Mouse (Mus musculus) hindbrain, embryonic 11.5 days (tissue): Measurements from ENCODE around the gene Ttc21b. TPM values are rescaled to one million over a fixed set of nuclear protein-coding genes. Genes with fewer than 3 reads are reported as not detected.

ENCODE experiments used
- ATAC-seq: fragments of 200-750 bp; cut with Nextera tagmentation; 2 replicates; pipeline ENCODE4 v1.8.0; 2017; ENCODE audit warnings: mild to moderate bottlenecking, moderate TSS enrichment, moderate library complexity; ENCODE audit not compliant: low FRiP score
- DNase-seq: peaks from one replicate; pipeline ENCODE4 v3.0.0-alpha.2; 2015; ENCODE audit warnings: low spot score
- H3K27ac ChIP-seq: fragments of 300-500 bp; sonication (generic); 2 replicates; pipeline ENCODE4 v1.5.1; 2014; ENCODE audit warnings: mild to moderate bottlenecking, low read depth, low read length
- H3K27me3 ChIP-seq: fragments of 300-500 bp; sonication (generic); 2 replicates; pipeline ENCODE4 v1.6.1; 2014; ENCODE audit warnings: mild to moderate bottlenecking, low read length, moderate library complexity, mixed read lengths; ENCODE audit not compliant: control insufficient read depth, insufficient read depth
- H3K36me3 ChIP-seq: fragments of 300-500 bp; sonication (generic); 2 replicates; pipeline ENCODE4 v1.6.1; 2014; ENCODE audit warnings: mild to moderate bottlenecking, low read length, moderate library complexity, mixed read lengths; ENCODE audit not compliant: control insufficient read depth, insufficient read depth
- H3K4me1 ChIP-seq: fragments of 300-500 bp; sonication (generic); replicated peaks from 2 replicates; pipeline ENCODE4 v1.6.1; 2014; ENCODE audit warnings: low read length, mixed read lengths; ENCODE audit not compliant: control insufficient read depth, insufficient read depth
- H3K4me2 ChIP-seq: fragments of 300-500 bp; sonication (generic); replicated peaks from 2 replicates; pipeline ENCODE4 v1.6.1; 2014; ENCODE audit warnings: mild to moderate bottlenecking, low read depth, low read length
- H3K4me3 ChIP-seq: fragments of 300-500 bp; sonication (generic); 2 replicates; pipeline ENCODE4 v1.5.1; 2014; ENCODE audit warnings: low read depth, low read length
- H3K9ac ChIP-seq: fragments of 300-500 bp; sonication (generic); 2 replicates; pipeline ENCODE4 v1.6.1; 2014; ENCODE audit warnings: low read depth, low read length
- H3K9me3 ChIP-seq: fragments of 300-500 bp; sonication (generic); 2 replicates; pipeline ENCODE4 v1.6.1; 2016; ENCODE audit warnings: low read length; ENCODE audit not compliant: control insufficient read depth
- WGBS: fragments of 180-500 bp; shearing (Covaris S2); extraction: QIAGEN DNeasy Blood & Tissue Kit; methylation state at CpG from one replicate; pipeline ENCODE4 v1.1.7; 2014; 5-methylcytosine and 5-hydroxymethylcytosine counted together
- polyA plus RNA-seq: library from polyadenylated mRNA; unstranded; fragments of >200 nt; fragmentation: Nextera tagmentation; extraction: Ambion mirVana; gene quantifications from 2 replicates; pipeline ENCODE4 v1.2.1, GENCODE M21; 2014

Ttc21b gene
- polyA plus RNA-seq, 1 experiment from 2014 or later, result 17.4 TPM

DNA sequence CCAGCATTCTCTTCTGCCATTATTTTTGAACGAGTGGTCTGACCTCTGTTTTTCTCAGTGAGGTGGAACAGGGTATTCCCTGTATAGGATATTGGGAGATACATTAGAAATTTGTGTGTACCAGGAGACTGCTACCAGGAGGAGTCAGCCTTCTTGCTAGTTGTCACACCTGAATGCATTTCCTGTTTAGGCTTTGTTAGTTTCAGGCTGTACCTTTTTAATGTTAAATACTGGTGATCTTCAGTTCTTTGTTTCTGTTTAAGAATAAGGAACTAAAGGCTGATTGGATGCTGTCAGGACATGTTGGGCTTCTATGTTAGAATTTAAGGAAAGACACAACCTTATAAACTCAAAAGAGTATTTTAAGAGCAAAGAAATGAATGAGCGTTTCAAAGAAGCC, 105.0 kb downstream of the Ttc21b start:
- 75% methylated on average over 2 of the region's 2 CpGs for WGBS
- Histone ChIP-seq H3K9ac (no peak overlapping the region), H3K4me1 (no peaks in the 10 kb centered on the region), H3K27ac (no peak overlapping the region), H3K4me2 (no peak overlapping the region), H3K27me3 (no peaks in the 10 kb centered on the region), H3K4me3 (no peak overlapping the region), H3K36me3 (no peaks in the 10 kb centered on the region), H3K9me3 (no peaks in the 10 kb centered on the region)
- DNase-seq (no peak), ATAC-seq (no peak)

DNA sequence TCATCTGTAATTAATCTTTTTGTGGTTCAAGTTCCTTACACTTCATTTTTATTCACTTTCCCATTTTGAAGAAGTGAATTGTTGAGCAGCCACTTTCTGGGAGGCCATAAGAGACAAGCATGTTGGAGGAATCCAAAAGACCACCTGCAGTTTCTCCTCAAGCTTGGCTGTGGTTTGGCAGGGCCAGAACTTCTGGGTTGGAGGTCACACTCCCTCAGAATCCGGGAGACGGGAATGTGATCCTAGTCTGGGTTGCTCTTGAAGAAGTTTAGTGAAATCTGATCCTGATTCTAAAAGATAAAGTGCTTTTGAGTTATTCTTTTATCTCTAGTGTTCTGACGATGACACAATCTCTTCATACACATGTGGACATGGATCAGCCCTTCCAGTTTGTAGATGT, 105.9 kb downstream of the Ttc21b start:
- no peak overlapping the region for H3K27ac ChIP-seq
- DNase-seq (no peak), ATAC-seq (no peak)
- no peaks in the 10 kb centered on the region for H3K9me3 ChIP-seq
- no peak overlapping the region for H3K9ac ChIP-seq
- no peak overlapping the region for H3K4me3 ChIP-seq
- H3K36me3 ChIP-seq, result no peaks in the 10 kb centered on the region
- H3K27me3 ChIP-seq, result no peaks in the 10 kb centered on the region
- H3K4me2 ChIP-seq, result no peak overlapping the region
- H3K4me1 ChIP-seq, result no peaks in the 10 kb centered on the region
- 66% methylated on average over 3 of the region's 3 CpGs for WGBS

DNA sequence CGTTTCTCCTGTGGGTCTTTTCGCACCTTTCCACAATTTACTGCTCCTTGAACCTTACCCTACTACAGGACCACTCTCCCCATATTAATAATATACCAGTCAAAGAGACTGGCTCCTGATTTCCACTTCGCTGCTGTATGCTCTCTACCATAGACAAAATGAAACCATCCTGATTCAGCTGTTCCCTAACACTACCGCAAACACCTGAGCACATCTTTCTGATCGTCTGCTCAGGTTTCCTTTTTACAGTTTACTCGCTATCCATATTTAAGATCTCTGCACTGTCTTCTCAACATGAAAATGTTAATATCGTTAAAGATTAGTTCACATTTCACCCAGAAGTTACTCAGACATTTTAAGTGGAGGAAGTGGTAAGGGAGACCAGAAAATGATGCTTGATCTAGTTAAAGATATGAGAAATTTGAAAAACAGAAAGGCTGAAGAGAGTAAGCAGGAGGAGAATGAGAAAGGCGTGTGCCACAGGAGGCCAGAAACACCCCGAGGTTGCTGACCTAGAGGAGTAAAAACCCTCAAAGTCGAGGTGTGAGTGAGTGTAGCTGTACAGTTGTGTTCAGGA, 107.7 kb downstream of the Ttc21b start:
- WGBS, result 84% methylated on average over 10 of the region's 10 CpGs
- Histone ChIP-seq H3K27me3 (no peaks in the 10 kb centered on the region), H3K4me1 (no peaks in the 10 kb centered on the region), H3K4me3 (no peak overlapping the region), H3K9ac (no peak overlapping the region), H3K27ac (no peak overlapping the region), H3K4me2 (no peak overlapping the region), H3K9me3 (no peaks in the 10 kb centered on the region), H3K36me3 (no peaks in the 10 kb centered on the region)
- no peak for ATAC-seq
- no peak for DNase-seq

DNA sequence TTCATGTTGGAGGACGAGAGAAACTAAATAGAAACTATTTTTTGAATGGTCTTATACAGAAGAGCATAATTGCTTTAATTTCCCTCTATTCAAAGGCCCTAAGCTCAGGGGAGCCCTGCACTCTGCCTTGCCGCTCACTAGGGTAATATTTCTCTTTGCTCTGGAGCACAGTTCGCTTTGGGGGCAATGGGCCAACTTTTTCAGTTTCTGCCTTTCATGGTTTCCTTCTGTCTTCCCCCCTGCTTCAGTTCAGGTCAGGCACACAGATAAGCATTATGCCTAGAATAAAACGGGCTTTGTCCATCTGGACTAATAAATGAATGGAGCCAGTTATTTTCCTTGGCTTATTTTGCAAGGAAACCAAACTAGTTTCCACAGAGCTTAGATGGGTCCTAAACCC, 109.9 kb downstream of the Ttc21b start:
- no peaks in the 10 kb centered on the region for H3K27me3 ChIP-seq
- H3K4me3 ChIP-seq, result no peak overlapping the region
- no peak overlapping the region for H3K9ac ChIP-seq
- H3K9me3 ChIP-seq, result no peaks in the 10 kb centered on the region
- no peaks in the 10 kb centered on the region for H3K36me3 ChIP-seq
- no peak for ATAC-seq
- no peak overlapping the region for H3K4me2 ChIP-seq
- 68% methylated on average over 4 of the region's 4 CpGs for WGBS
- no peak overlapping the region for H3K27ac ChIP-seq
- DNase-seq, result no peak
- no peaks in the 10 kb centered on the region for H3K4me1 ChIP-seq

DNA sequence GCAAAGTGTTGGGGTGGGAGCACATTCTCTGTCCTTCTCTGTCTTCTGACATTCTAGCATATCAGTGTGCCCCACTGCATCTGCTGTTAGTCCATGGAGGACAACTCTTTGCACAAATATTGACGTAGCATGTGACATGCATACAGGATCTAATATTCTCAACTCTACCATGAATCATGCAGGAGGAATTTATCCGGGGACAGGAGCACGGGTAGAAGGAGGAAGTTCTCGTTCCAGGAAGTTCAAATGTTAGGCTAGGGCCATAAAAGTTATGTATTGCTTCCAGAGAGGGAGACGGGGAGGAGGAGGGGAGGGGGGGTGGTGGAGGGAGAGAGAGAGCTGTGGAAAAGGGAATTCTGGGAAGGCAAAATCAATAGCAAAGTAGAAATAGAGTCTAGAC, 111.6 kb downstream of the Ttc21b start:
- Histone ChIP-seq H3K9me3 (no peaks in the 10 kb centered on the region), H3K4me3 (no peak overlapping the region), H3K9ac (no peak overlapping the region), H3K27me3 (no peaks in the 10 kb centered on the region), H3K4me1 (no peaks in the 10 kb centered on the region), H3K27ac (no peak overlapping the region), H3K4me2 (no peak overlapping the region), H3K36me3 (no peaks in the 10 kb centered on the region)
- DNase-seq (no peak), ATAC-seq (no peak)
- WGBS, result 69% methylated on average over 5 of the region's 5 CpGs

DNA sequence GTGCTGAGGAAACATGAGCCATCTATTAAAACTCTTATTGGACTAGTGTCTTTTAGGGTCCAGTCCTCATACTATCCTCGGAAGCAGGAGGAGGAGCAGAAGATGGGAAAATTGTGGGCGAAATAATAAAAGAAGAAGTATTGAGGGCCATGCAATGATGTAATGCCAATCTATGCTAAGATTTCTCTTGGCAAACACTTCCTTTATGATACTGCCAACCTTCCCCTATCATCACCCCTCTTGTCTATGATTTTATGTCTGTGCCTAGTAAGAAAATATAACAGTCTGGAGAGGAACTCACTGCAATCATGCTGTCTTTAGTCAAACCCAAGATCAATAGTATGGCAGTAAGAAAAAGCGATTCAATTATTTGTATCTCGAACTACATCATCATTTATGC, 113.1 kb downstream of the Ttc21b start:
- H3K36me3 ChIP-seq, result no peaks in the 10 kb centered on the region
- H3K4me3 ChIP-seq, result no peak overlapping the region
- H3K9me3 ChIP-seq, result no peaks in the 10 kb centered on the region
- 93% methylated on average over 4 of the region's 4 CpGs for WGBS
- no peaks in the 10 kb centered on the region for H3K27me3 ChIP-seq
- no peak overlapping the region for H3K27ac ChIP-seq
- H3K9ac ChIP-seq, result no peak overlapping the region
- ATAC-seq (no peak), DNase-seq (no peak)
- no peaks in the 10 kb centered on the region for H3K4me1 ChIP-seq
- no peak overlapping the region for H3K4me2 ChIP-seq

DNA sequence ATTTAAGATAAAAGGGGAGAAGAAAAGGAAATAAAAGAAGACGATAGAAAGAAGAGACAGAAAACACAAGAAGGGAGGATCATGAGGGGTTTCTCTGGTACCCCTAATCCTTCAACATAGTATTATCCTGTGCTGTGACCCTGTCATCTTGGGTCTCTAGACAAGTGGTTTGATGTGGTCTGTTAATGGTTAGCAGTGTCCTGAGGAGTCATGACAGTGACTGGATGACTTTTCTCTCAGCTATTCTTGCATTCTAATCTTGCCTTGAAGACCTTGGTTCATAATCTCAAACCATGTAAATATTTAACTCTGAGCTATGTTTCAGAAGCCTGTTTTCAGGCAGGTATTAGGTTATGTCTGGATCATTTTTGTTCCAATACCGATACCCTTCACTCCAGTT, 113.7 kb downstream of the Ttc21b start:
- DNase-seq (no peak), ATAC-seq (no peak)
- Histone ChIP-seq H3K4me3 (no peak overlapping the region), H3K36me3 (no peaks in the 10 kb centered on the region), H3K4me2 (no peak overlapping the region), H3K9ac (no peak overlapping the region), H3K27me3 (no peaks in the 10 kb centered on the region), H3K4me1 (no peaks in the 10 kb centered on the region), H3K9me3 (no peaks in the 10 kb centered on the region), H3K27ac (no peak overlapping the region)
- 86% methylated on average over 2 of the region's 2 CpGs for WGBS

DNA sequence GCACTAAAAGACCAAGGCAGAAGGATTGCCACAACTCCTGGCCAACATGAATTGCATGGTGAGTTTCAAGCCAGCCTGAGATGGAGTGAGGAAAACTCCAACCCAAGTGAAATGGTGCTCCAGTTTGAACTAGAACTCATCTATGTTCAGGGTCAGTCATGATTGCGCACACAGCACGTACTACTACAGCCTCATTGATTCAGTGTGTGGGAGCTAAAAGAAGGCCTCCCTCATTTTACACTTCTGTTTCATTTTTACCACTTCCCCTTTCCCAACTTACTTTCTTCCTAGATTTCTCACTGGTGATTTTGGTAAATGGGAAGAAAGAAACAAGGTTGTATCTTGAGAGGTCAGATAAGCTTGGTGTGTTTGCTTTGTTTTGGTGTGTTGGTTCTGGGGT, 114.1 kb downstream of the Ttc21b start:
- Histone ChIP-seq H3K36me3 (no peaks in the 10 kb centered on the region), H3K4me1 (no peaks in the 10 kb centered on the region), H3K4me2 (no peak overlapping the region), H3K27me3 (no peaks in the 10 kb centered on the region), H3K9me3 (no peaks in the 10 kb centered on the region), H3K9ac (no peak overlapping the region), H3K27ac (no peak overlapping the region), H3K4me3 (no peak overlapping the region)
- WGBS, result 91% methylated on average over 2 of the region's 2 CpGs
- no peak for ATAC-seq
- no peak for DNase-seq

DNA sequence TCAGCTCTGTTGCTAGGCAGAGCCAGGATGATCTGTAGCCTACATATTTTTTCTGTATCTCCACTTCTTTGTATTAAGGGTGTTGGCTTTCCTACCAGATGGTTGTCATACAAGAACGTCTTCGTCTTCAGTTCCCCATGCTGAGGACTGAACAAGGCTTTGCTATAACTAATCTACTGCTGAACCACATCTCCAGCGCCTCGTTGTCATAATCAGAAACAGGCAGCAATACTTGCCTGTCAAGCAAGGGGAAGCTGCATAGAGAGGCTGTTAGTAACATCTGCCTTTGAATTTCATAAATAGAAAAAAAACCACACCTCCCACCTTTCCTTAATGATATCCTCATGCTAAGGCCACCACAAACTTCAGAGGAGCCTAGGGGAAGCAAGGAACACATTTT, 116.2 kb downstream of the Ttc21b start:
- Histone ChIP-seq H3K4me1 (no peaks in the 10 kb centered on the region), H3K4me3 (no peak overlapping the region), H3K27me3 (no peaks in the 10 kb centered on the region), H3K27ac (no peak overlapping the region), H3K4me2 (no peak overlapping the region), H3K9ac (no peak overlapping the region), H3K9me3 (no peaks in the 10 kb centered on the region), H3K36me3 (no peaks in the 10 kb centered on the region)
- 78% methylated on average over 4 of the region's 4 CpGs for WGBS
- ATAC-seq (no peak), DNase-seq (no peak)
